Mouse (Mus musculus) heart, embryonic 12.5 days (tissue): ENCODE data around the gene Pcbp4. TPM values are rescaled to one million over a fixed set of nuclear protein-coding genes. Genes with fewer than 3 reads are reported as not detected.
A peak's percentile ranks its signal among the peaks of the same experiment; 100 is the strongest.

Experiments
- ATAC-seq: fragments of 200-750 bp; cut with Nextera tagmentation; 2 replicates; pipeline ENCODE4 v1.8.0; 2017; ENCODE audit warnings: moderate TSS enrichment, moderate library complexity; ENCODE audit not compliant: insufficient number of reproducible peaks, low FRiP score
- H3K27ac ChIP-seq: fragments of 300-500 bp; sonication (generic); 2 replicates; pipeline ENCODE4 v1.5.1; 2016; ENCODE audit warnings: mild to moderate bottlenecking, moderate library complexity; ENCODE audit not compliant: poor library complexity, severe bottlenecking
- H3K27me3 ChIP-seq: fragments of 300-500 bp; sonication (generic); replicated peaks from 2 replicates; pipeline ENCODE4 v1.6.1; 2016; ENCODE audit warnings: mild to moderate bottlenecking, moderate library complexity
- H3K36me3 ChIP-seq: fragments of 300-500 bp; sonication (generic); 2 replicates; pipeline ENCODE4 v1.6.1; 2016; ENCODE audit warnings: mild to moderate bottlenecking, moderate library complexity
- H3K4me1 ChIP-seq: fragments of 300-500 bp; sonication (generic); replicated peaks from 2 replicates; pipeline ENCODE4 v1.6.1; 2016; ENCODE audit warnings: mild to moderate bottlenecking
- H3K4me2 ChIP-seq: fragments of 300-500 bp; sonication (generic); 2 replicates; pipeline ENCODE4 v1.6.1; 2016; ENCODE audit warnings: mild to moderate bottlenecking, moderate library complexity
- H3K4me3 ChIP-seq: fragments of 300-500 bp; sonication (generic); 2 replicates; pipeline ENCODE4 v1.5.1; 2016; ENCODE audit warnings: mild to moderate bottlenecking
- H3K9ac ChIP-seq: fragments of 300-500 bp; sonication (generic); 2 replicates; pipeline ENCODE4 v1.6.1; 2016; ENCODE audit warnings: mild to moderate bottlenecking, moderate library complexity
- H3K9me3 ChIP-seq: fragments of 300-500 bp; sonication (generic); replicated peaks from 2 replicates; pipeline ENCODE4 v1.6.1; 2016; ENCODE audit warnings: mild to moderate bottlenecking, moderate library complexity
- WGBS: fragments of 180-500 bp; shearing (Covaris S2); methylation state at CpG from one replicate; pipeline ENCODE4 v1.1.7; 2016; 5-methylcytosine and 5-hydroxymethylcytosine counted together
- polyA plus RNA-seq: library from polyadenylated mRNA; unstranded; fragments of >200 nt; fragmentation: Nextera tagmentation; extraction: Ambion mirVana; gene quantifications from 2 replicates; pipeline ENCODE4 v1.2.1, GENCODE M21; 2016

Pcbp4 gene
- polyA plus RNA-seq, 1 experiment from 2014 or later: 96.9 TPM

GRCm38 (mm10) chr9:106417841-106418625, 35.1 kb upstream of the Pcbp4 start:
- H3K36me3 ChIP-seq: no peaks in the 10 kb centered on the region
- 0 out of 2 replicates have a peak, but pooled peaks cover 6% of the 10 kb centered on the region for H3K27me3 ChIP-seq
- WGBS: 14% methylated on average over 29 of the region's 29 CpGs
- peak overlapping the region; percentile 71 for H3K4me2 ChIP-seq
- H3K9me3 ChIP-seq: no peaks in the 10 kb centered on the region
- H3K9ac ChIP-seq: peak overlapping the region; percentile 57
- peak; percentile 68 for ATAC-seq
- H3K4me1 ChIP-seq: peaks cover 42% of the 10 kb centered on the region
- peak overlapping the region; percentile 31 for H3K4me3 ChIP-seq
- peak overlapping the region; percentile 45 for H3K27ac ChIP-seq

DNA sequence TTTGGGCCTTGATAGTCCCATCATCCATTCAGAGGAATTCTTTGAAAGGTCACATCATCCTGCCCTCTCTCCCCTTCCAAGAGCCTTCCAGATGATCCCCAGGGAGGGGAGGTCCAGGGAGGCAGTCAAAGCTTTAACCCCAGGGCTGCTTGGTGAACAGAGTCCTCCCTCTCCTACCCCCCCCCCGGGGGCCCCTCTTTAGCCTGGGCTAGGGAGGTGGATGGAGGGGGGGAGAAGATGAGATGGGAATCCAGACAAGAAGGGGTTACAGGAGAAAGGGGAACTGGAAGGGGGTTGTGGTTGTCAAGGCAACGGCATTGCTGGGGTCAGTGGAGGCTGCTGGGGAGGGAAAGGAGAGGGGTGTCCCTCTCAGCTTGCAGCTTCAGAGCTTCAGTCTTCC, 32.5 kb upstream of the Pcbp4 start:
- H3K27ac ChIP-seq: no peak overlapping the region
- H3K4me3 ChIP-seq: no peak overlapping the region
- no peaks in the 10 kb centered on the region for H3K9me3 ChIP-seq
- 0 out of 2 replicates have a peak, but pooled peaks cover 6% of the 10 kb centered on the region for H3K27me3 ChIP-seq
- no peak for ATAC-seq
- 6% methylated on average over 2 of the region's 2 CpGs for WGBS
- H3K4me1 ChIP-seq: peaks cover 42% of the 10 kb centered on the region
- H3K4me2 ChIP-seq: no peak overlapping the region
- H3K9ac ChIP-seq: no peak overlapping the region
- no peaks in the 10 kb centered on the region for H3K36me3 ChIP-seq

GRCm38 (mm10) chr9:106421033-106421864, 31.8 kb upstream of the Pcbp4 start:
- no peak for ATAC-seq
- H3K4me1 ChIP-seq: peaks cover 41% of the 10 kb centered on the region
- H3K36me3 ChIP-seq: no peaks in the 10 kb centered on the region
- peak overlapping the region; percentile 42 for H3K4me2 ChIP-seq
- 0 out of 2 replicates have a peak overlapping the region, but pooled peaks have one; percentile 2 for H3K9ac ChIP-seq
- H3K27ac ChIP-seq: no peak overlapping the region
- H3K9me3 ChIP-seq: no peaks in the 10 kb centered on the region
- no peak overlapping the region for H3K4me3 ChIP-seq
- 0 out of 2 replicates have a peak, but pooled peaks cover 6% of the 10 kb centered on the region for H3K27me3 ChIP-seq
- 16% methylated on average over 17 of the region's 18 CpGs for WGBS

DNA sequence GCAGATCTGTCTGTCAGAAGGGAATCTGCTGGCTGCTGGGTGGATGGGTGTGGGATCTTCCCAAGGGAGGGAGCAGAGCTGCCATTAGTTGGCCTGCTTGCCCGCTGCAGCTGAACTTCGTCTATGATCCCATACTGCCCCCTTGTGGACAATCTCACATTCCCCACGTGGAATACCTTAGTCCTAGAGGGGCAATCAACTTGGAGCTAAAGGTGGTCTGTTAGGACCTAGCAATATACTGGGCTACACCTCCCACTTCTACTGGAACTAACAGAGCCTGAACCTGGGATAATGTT, 31.3 kb upstream of the Pcbp4 start:
- H3K36me3 ChIP-seq: no peaks in the 10 kb centered on the region
- H3K9ac ChIP-seq: 0 out of 2 replicates have a peak overlapping the region, but pooled peaks have one; percentile 2

GRCm38 (mm10) chr9:106428719-106429220, 24.3 kb upstream of the Pcbp4 start:
- 20% methylated on average over 11 of the region's 11 CpGs for WGBS
- H3K9ac ChIP-seq: peak overlapping the region; percentile 99
- H3K4me2 ChIP-seq: peak overlapping the region; percentile 79
- no peaks in the 10 kb centered on the region for H3K9me3 ChIP-seq
- peak overlapping the region; percentile 95 for H3K4me3 ChIP-seq
- peaks cover 24% of the 10 kb centered on the region for H3K4me1 ChIP-seq
- peaks cover 31% of the 10 kb centered on the region for H3K36me3 ChIP-seq
- H3K27ac ChIP-seq: peak overlapping the region; percentile 97
- peak; percentile 46 for ATAC-seq
- no peaks in the 10 kb centered on the region for H3K27me3 ChIP-seq

More for the DNA sequence above, 31.3 kb upstream of the Pcbp4 start:
- peak overlapping the region; percentile 42 for H3K4me2 ChIP-seq
- ATAC-seq: peak; percentile 59
- H3K9me3 ChIP-seq: no peaks in the 10 kb centered on the region
- 0 out of 2 replicates have a peak, but pooled peaks cover 6% of the 10 kb centered on the region for H3K27me3 ChIP-seq
- 0% methylated on average over 3 of the region's 3 CpGs for WGBS
- peaks cover 38% of the 10 kb centered on the region for H3K4me1 ChIP-seq
- no peak overlapping the region for H3K27ac ChIP-seq
- no peak overlapping the region for H3K4me3 ChIP-seq

- H3K4me2 ChIP-seq: peak within 1 kb of the TSS; percentile 79
- WGBS: under 1% methylated on average over 55 of the region's 55 CpGs
- H3K27ac ChIP-seq: peak within 1 kb of the TSS; percentile 97
- H3K4me3 ChIP-seq: peak within 1 kb of the TSS; percentile 95
- H3K9ac ChIP-seq: peak within 1 kb of the TSS; percentile 99
- H3K9me3 ChIP-seq: no peaks in the 10 kb centered on the region
- no peaks in the 10 kb centered on the region for H3K27me3 ChIP-seq
- peak; percentile 89 for ATAC-seq
- H3K36me3 ChIP-seq: peaks cover 36% of the 10 kb centered on the region
- peaks cover 24% of the 10 kb centered on the region for H3K4me1 ChIP-seq
Measured at GRCm38 (mm10) chr9:106429221-106430014, 23.7 kb upstream of the Pcbp4 start, which contains the start of gene Rpl29. Gene Rpl29 (plus strand): TSS chr9:106429454.

- Histone ChIP-seq H3K27ac (peak overlapping the region; percentile 97), H3K36me3 (peaks cover 38% of the 10 kb centered on the region), H3K27me3 (no peaks in the 10 kb centered on the region), H3K9ac (peak overlapping the region; percentile 99), H3K4me3 (peak overlapping the region; percentile 95), H3K4me2 (peak overlapping the region; percentile 79), H3K4me1 (peaks cover 24% of the 10 kb centered on the region), H3K9me3 (no peaks in the 10 kb centered on the region)
- WGBS: 2% methylated on average over 4 of the region's 4 CpGs
- no peak for ATAC-seq
Measured at GRCm38 (mm10) chr9:106430015-106430264, 23.2 kb upstream of the Pcbp4 start.

GRCm38 (mm10) chr9:106433389-106433788, 19.7 kb upstream of the Pcbp4 start:
- Histone ChIP-seq H3K4me1 (peaks cover 37% of the 10 kb centered on the region), H3K9ac (peak overlapping the region; percentile 3; the same call in 1 of the 2 replicates), H3K9me3 (no peaks in the 10 kb centered on the region), H3K27me3 (no peaks in the 10 kb centered on the region), H3K36me3 (peaks cover 43% of the 10 kb centered on the region), H3K4me3 (no peak overlapping the region), H3K4me2 (no peak overlapping the region), H3K27ac (no peak overlapping the region)
- ATAC-seq: no peak
- 75% methylated on average over 7 of the region's 7 CpGs for WGBS

DNA sequence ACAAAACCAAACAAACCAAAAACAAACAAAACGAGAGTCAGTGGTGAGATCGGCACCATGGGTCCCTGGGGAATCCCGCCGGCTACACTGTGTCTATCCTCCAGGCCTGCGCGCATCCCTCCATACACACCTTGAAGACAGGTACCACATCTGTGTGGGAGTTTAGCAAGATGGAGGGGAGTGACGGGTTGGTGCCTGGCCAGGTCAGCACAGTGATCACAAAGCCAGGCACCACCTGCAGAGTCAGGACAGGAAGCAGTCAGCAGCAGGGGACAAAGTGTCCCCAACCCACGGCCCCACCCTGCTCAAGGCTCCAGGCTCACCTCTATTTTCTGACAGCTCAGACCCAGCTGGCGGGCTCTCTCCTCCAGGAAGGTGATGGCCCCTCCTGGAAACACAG, 16.5 kb upstream of the Pcbp4 start:
- no peak overlapping the region for H3K9ac ChIP-seq
- H3K4me3 ChIP-seq: no peak overlapping the region
- no peak overlapping the region for H3K27ac ChIP-seq
- peaks cover 34% of the 10 kb centered on the region for H3K36me3 ChIP-seq
- H3K9me3 ChIP-seq: no peaks in the 10 kb centered on the region
- ATAC-seq: no peak
- H3K27me3 ChIP-seq: no peaks in the 10 kb centered on the region
- WGBS: 81% methylated on average over 9 of the region's 9 CpGs
- peaks cover 32% of the 10 kb centered on the region for H3K4me1 ChIP-seq
- H3K4me2 ChIP-seq: no peak overlapping the region

DNA sequence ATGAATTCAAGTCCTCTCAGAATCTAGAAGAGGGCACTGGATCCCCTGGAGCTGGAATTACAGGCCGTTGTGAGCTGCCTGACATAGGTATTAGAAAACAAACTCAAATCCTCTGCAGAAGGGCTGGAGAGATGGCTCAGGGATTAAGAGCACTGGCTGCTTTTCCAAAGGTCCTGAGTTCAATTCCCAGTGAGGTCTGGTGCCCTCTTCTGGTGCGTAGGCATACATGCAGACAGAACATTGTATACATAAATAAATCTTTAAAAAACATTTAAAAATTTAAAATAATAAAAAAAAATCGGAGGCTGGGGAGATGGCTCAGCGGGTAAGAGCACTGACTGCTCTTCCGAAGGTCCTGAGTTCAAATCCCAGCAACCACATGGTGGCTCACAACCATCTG, 10.4 kb upstream of the Pcbp4 start:
- H3K4me3 ChIP-seq: no peak overlapping the region
- no peak overlapping the region for H3K27ac ChIP-seq
- H3K4me2 ChIP-seq: no peak overlapping the region
- peaks cover 11% of the 10 kb centered on the region for H3K4me1 ChIP-seq
- WGBS: 69% methylated on average over 5 of the region's 5 CpGs
- no peaks in the 10 kb centered on the region for H3K27me3 ChIP-seq
- no peak for ATAC-seq
- no peak overlapping the region for H3K9ac ChIP-seq
- no peaks in the 10 kb centered on the region for H3K9me3 ChIP-seq
- no peaks in the 10 kb centered on the region for H3K36me3 ChIP-seq
